Mouse (Mus musculus) heart, embryonic 13.5 days (tissue): ENCODE measurements around the gene Tbc1d30. TPM values are rescaled to one million over a fixed set of nuclear protein-coding genes. Genes with fewer than 3 reads are reported as not detected.
A peak's percentile ranks its signal among the peaks of the same experiment; 100 is the strongest.

Experiments
- ATAC-seq: fragments of 200-750 bp; cut with Nextera tagmentation; 2 replicates; pipeline ENCODE4 v1.8.0; 2017; ENCODE audit warnings: moderate TSS enrichment; ENCODE audit not compliant: insufficient number of reproducible peaks, low FRiP score, low TSS enrichment; ENCODE audit errors: extremely low read depth
- H3K27ac ChIP-seq: fragments of 300-500 bp; sonication (generic); replicated peaks from 2 replicates; pipeline ENCODE4 v1.5.1; 2015; ENCODE audit warnings: moderate library complexity, mild to moderate bottlenecking, inconsistent platforms
- H3K27me3 ChIP-seq: fragments of 300-500 bp; sonication (generic); replicated peaks from 2 replicates; pipeline ENCODE4 v1.6.1; 2015; ENCODE audit warnings: mild to moderate bottlenecking, inconsistent platforms
- H3K36me3 ChIP-seq: fragments of 300-500 bp; sonication (generic); 2 replicates; pipeline ENCODE4 v1.6.1; 2015; ENCODE audit warnings: mild to moderate bottlenecking, inconsistent platforms
- H3K4me1 ChIP-seq: fragments of 300-500 bp; sonication (generic); 2 replicates; pipeline ENCODE4 v1.6.1; 2015; ENCODE audit warnings: inconsistent platforms
- H3K4me2 ChIP-seq: fragments of 300-500 bp; sonication (generic); 2 replicates; pipeline ENCODE4 v1.6.1; 2015; ENCODE audit warnings: inconsistent platforms, mild to moderate bottlenecking, moderate library complexity
- H3K4me3 ChIP-seq: fragments of 300-500 bp; sonication (generic); 2 replicates; pipeline ENCODE4 v1.5.1; 2015; ENCODE audit warnings: moderate library complexity, mild to moderate bottlenecking, inconsistent platforms
- H3K9ac ChIP-seq: fragments of 300-500 bp; sonication (generic); 2 replicates; pipeline ENCODE4 v1.6.1; 2015; ENCODE audit warnings: inconsistent platforms, mild to moderate bottlenecking, moderate library complexity
- H3K9me3 ChIP-seq: fragments of 300-500 bp; sonication (generic); 2 replicates; pipeline ENCODE4 v1.6.1; 2016; ENCODE audit warnings: inconsistent platforms
- WGBS: fragments of 180-500 bp; shearing (Covaris S2); methylation state at CpG from one replicate; pipeline ENCODE4 v1.1.7; 2015; ENCODE audit warnings: mixed read lengths; 5-methylcytosine and 5-hydroxymethylcytosine counted together
- polyA plus RNA-seq: library from polyadenylated mRNA; unstranded; fragments of >200 nt; fragmentation: Nextera tagmentation; extraction: Ambion mirVana; gene quantifications from 2 replicates; pipeline ENCODE4 v1.2.1, GENCODE M21; 2015

Tbc1d30 gene
- polyA plus RNA-seq, 1 experiment from 2014 or later, result 1.7 TPM

DNA sequence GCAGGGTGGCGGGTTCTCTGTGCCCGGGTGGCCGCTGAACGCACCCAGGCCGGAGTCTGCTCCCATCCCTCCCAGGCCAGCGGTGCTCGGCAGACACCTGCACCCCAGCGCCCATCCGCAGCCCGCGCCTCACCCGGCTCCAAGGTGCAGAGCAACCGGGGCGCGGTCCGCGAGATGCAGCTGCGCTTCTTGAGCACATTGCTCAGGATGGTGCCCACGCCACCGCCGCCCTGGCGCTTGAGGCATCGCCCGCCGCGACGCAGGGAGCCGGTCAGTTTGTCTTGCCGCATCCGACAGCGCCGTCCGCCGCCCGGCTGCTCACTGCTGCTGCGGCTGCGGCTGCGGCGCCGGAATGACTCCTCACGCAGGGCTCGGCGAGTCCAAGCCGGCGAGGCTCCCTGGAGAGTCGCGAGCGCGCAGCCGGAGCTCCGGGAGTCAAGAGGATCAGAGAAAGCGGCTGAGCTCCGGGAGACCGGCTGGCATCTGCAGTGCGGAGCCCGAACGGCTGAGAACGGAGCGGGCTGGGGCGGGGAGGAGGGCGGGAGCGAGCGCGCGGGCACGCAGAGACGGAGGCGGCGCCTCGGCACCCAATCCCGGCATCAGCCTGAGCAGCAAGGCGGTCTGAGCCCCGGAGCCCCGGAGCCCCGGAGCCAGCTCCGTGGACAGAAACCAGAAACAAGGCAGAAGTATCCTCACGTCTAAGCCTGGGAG lies 40.4 kb downstream of the Tbc1d30 start:
- no peaks in the 10 kb centered on the region for H3K9me3 ChIP-seq
- H3K4me1 ChIP-seq, result peaks cover 23% of the 10 kb centered on the region
- peak overlapping the region; percentile 95 for H3K4me2 ChIP-seq
- no peak overlapping the region for H3K27ac ChIP-seq
- peak overlapping the region; percentile 63 for H3K4me3 ChIP-seq
- H3K36me3 ChIP-seq, result no peaks in the 10 kb centered on the region
- WGBS, result under 1% methylated on average over 75 of the region's 77 CpGs
- peaks cover 79% of the 10 kb centered on the region for H3K27me3 ChIP-seq
- ATAC-seq, result peak; percentile 70
- H3K9ac ChIP-seq, result peak overlapping the region; percentile 74

DNA sequence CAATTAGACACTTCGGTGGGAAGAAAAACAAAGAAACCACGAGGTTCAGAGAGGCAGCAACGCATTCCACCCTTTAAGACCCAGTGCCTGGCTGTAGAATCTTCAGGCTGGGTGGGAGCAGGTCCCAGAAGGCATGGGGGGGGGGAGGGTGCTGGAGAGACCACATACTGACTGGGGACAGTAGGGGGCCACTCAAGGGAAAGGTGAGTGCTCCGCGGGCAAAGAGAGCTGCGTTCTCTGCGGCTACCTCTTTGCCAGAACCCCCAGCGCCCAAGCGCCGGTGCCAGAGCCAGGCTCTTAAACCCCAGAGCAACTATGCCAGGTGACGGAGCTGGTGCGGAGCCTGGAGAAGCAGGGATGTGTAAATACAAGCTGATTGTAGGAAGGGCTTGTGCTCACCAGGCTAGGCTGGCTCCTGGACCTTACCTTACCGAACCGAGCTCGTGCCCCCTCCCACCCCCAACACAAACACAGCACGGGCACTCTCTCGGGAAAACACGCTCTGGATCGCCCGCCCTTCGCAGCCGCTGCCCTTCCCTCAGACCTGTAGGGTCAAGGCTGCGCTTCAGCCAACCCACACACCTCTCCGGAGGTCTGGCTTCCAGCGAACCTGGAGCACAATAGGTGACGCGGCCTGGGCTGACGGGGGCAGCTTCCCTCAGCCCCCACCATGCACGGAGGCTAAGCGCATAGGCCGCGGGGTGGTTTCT lies 41.1 kb downstream of the Tbc1d30 start:
- H3K4me2 ChIP-seq, result peak overlapping the region; percentile 95
- no peak overlapping the region for H3K27ac ChIP-seq
- H3K9ac ChIP-seq, result peak overlapping the region; percentile 74
- H3K9me3 ChIP-seq, result no peaks in the 10 kb centered on the region
- no peak for ATAC-seq
- peaks cover 73% of the 10 kb centered on the region for H3K27me3 ChIP-seq
- H3K4me3 ChIP-seq, result peak overlapping the region; percentile 63
- no peaks in the 10 kb centered on the region for H3K36me3 ChIP-seq
- WGBS, result 1% methylated on average over 32 of the region's 32 CpGs
- peaks cover 19% of the 10 kb centered on the region for H3K4me1 ChIP-seq

- Histone ChIP-seq H3K4me3 (peak overlapping the region; percentile 63; the same call in 1 of the 2 replicates), H3K27me3 (peaks cover 66% of the 10 kb centered on the region), H3K9me3 (no peaks in the 10 kb centered on the region), H3K4me2 (peak overlapping the region; percentile 95), H3K9ac (no peak overlapping the region), H3K36me3 (no peaks in the 10 kb centered on the region), H3K27ac (no peak overlapping the region), H3K4me1 (peaks cover 19% of the 10 kb centered on the region)
- no peak for ATAC-seq
- WGBS, result 32% methylated on average over 11 of the region's 11 CpGs
Measured at GRCm38 (mm10) chr10:121309123-121309655, 41.9 kb downstream of the Tbc1d30 start.

DNA sequence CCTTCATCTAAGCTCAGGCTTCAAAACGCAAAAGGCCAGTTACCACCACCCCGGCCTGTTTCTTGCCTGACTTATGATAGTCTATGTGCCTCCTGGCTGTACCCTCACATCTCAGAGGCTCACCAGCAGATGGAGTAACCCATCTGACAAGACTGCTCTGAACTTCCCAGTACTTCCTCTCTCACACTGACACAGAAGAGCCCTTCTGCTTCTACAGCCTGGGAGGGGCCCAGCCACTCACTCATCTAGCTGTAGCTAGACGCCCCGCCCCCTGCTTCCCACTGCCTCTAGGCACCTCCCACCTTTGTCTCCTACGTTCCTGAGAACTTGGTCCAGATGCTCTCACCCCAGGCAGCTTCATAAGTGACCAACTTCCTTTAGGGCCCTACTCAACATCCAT lies 45.6 kb downstream of the Tbc1d30 start:
- H3K9me3 ChIP-seq, result no peaks in the 10 kb centered on the region
- ATAC-seq, result no peak
- peaks cover 33% of the 10 kb centered on the region for H3K27me3 ChIP-seq
- no peak overlapping the region for H3K4me3 ChIP-seq
- H3K9ac ChIP-seq, result no peak overlapping the region
- H3K4me1 ChIP-seq, result peaks cover 15% of the 10 kb centered on the region
- H3K4me2 ChIP-seq, result no peak overlapping the region
- WGBS, result 25% methylated on average over 5 of the region's 5 CpGs
- no peak overlapping the region for H3K27ac ChIP-seq
- no peaks in the 10 kb centered on the region for H3K36me3 ChIP-seq

DNA sequence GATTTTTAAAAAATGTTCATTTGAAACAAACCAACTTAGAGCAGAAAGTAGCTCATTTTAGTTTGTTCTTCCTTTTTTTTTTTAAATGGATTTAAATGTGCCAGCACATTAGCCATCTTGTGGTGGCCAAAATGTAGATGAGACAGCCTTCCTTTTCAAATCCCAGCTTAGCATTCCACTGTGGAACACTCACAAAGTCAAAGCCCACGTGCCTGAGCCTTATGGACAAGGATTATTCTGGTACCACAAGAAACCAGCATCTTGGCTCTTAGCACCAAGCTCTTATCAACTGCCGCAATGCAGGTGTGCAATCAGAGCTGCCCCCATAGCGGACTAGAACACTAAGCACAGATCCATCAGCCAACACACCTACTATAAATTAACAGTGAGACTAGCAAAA lies 47.5 kb downstream of the Tbc1d30 start:
- H3K4me1 ChIP-seq, result 0 out of 2 replicates have a peak, but pooled peaks cover 2% of the 10 kb centered on the region
- H3K36me3 ChIP-seq, result no peaks in the 10 kb centered on the region
- H3K4me3 ChIP-seq, result no peak overlapping the region
- no peak overlapping the region for H3K4me2 ChIP-seq
- H3K27me3 ChIP-seq, result peaks cover 15% of the 10 kb centered on the region
- no peak overlapping the region for H3K27ac ChIP-seq
- WGBS, result 72% methylated on average over 3 of the region's 3 CpGs
- H3K9me3 ChIP-seq, result no peaks in the 10 kb centered on the region
- no peak for ATAC-seq
- no peak overlapping the region for H3K9ac ChIP-seq

GRCm38 (mm10) chr10:121301868-121302267 lies 49.2 kb downstream of the Tbc1d30 start:
- WGBS, result 71% methylated on average over 14 of the region's 14 CpGs
- ATAC-seq, result no peak

DNA sequence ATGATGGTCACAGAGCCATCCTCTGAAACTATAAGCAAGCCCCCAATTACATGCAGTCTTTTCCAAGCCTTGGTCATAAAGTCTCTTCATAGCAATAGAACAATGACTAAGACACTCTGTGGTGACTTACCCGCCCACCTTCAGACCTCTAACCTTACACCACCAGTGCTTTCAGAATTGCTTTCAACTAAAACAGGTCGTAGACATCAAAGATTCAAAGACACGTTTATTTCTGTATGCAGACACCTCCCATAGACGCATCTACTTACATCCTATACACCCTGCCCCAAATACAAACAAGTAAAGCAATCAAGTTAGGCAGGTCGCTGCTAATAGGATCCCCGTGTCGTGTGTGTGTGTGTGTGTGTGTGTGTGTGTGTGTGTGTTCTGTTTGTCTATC lies 50.4 kb downstream of the Tbc1d30 start:
- Histone ChIP-seq H3K27ac (no peak overlapping the region), H3K36me3 (no peaks in the 10 kb centered on the region), H3K4me2 (no peak overlapping the region), H3K9ac (no peak overlapping the region), H3K27me3 (peaks cover 3% of the 10 kb centered on the region; the same call in 1 of the 2 replicates), H3K4me3 (no peak overlapping the region), H3K4me1 (peaks cover 12% of the 10 kb centered on the region), H3K9me3 (no peaks in the 10 kb centered on the region)
- ATAC-seq, result no peak
- WGBS, result 75% methylated on average over 7 of the region's 7 CpGs

More at GRCm38 (mm10) chr10:121301868-121302267, 49.2 kb downstream of the Tbc1d30 start:
- no peaks in the 10 kb centered on the region for H3K36me3 ChIP-seq
- peaks cover 12% of the 10 kb centered on the region for H3K4me1 ChIP-seq
- H3K4me3 ChIP-seq, result no peak overlapping the region
- no peaks in the 10 kb centered on the region for H3K9me3 ChIP-seq
- H3K27me3 ChIP-seq, result peaks cover 3% of the 10 kb centered on the region; the same call in 1 of the 2 replicates
- no peak overlapping the region for H3K9ac ChIP-seq
- H3K27ac ChIP-seq, result no peak overlapping the region
- no peak overlapping the region for H3K4me2 ChIP-seq

- Histone ChIP-seq H3K4me1 (peaks cover 10% of the 10 kb centered on the region), H3K36me3 (no peaks in the 10 kb centered on the region), H3K27ac (no peak overlapping the region), H3K4me3 (peak overlapping the region; percentile 38), H3K9me3 (no peaks in the 10 kb centered on the region), H3K9ac (peak overlapping the region; percentile 68), H3K4me2 (peak overlapping the region; percentile 69), H3K27me3 (peaks cover 7% of the 10 kb centered on the region; the same call in 1 of the 2 replicates)
- ATAC-seq, result peak; percentile 57; the same call in 1 of the 2 replicates
- WGBS, result 24% methylated on average over 25 of the region's 25 CpGs
Measured at GRCm38 (mm10) chr10:121297054-121297701, 53.9 kb downstream of the Tbc1d30 start.

DNA sequence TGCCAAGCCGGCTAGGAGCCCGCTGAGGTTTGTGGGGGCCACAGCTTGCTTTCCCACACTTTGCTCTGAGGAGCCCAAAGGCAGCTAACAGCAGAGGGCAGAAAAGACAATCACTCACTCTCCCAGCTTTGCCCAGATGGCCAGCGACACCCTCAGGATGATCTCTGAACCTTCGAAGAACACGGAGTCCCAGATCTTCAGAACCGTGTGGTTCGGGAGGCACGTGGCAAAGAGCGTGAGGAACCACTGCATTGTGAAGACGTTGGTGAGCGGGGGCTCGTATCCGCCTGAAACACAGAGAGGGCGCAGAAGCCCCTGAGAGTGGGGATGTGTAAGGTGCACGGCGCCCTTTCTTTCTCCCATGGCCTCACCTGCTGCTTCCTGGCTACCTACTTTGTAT lies 56.6 kb downstream of the Tbc1d30 start:
- 59% methylated on average over 16 of the region's 16 CpGs for WGBS
- no peak for ATAC-seq

GRCm38 (mm10) chr10:121293829-121294228 lies 57.2 kb downstream of the Tbc1d30 start:
- no peak for ATAC-seq
- Histone ChIP-seq H3K9me3 (no peaks in the 10 kb centered on the region), H3K36me3 (no peaks in the 10 kb centered on the region), H3K9ac (no peak overlapping the region), H3K27ac (no peak overlapping the region), H3K4me2 (no peak overlapping the region), H3K4me3 (no peak overlapping the region), H3K27me3 (peaks cover 7% of the 10 kb centered on the region; the same call in 1 of the 2 replicates), H3K4me1 (peaks cover 24% of the 10 kb centered on the region)
- WGBS, result 59% methylated on average over 8 of the region's 8 CpGs

More for the DNA sequence above, 56.6 kb downstream of the Tbc1d30 start:
- Histone ChIP-seq H3K4me3 (no peak overlapping the region), H3K27me3 (peaks cover 7% of the 10 kb centered on the region; the same call in 1 of the 2 replicates), H3K36me3 (no peaks in the 10 kb centered on the region), H3K27ac (no peak overlapping the region), H3K9ac (no peak overlapping the region), H3K4me1 (peaks cover 24% of the 10 kb centered on the region), H3K4me2 (no peak overlapping the region), H3K9me3 (no peaks in the 10 kb centered on the region)
